Mouse (Mus musculus): ENCODE measurements around the gene Utp6. TPM values are rescaled to one million over a fixed set of nuclear protein-coding genes. Genes with fewer than 3 reads are reported as not detected.
"Not testable (repeated sequence)": the region's sequence is repeated elsewhere in the genome, so short reads cannot be mapped to it uniquely, and the experiment has no call there.

The Utp6 gene
- polyA plus RNA-seq, 1 experiment: 27.5 TPM

DNA sequence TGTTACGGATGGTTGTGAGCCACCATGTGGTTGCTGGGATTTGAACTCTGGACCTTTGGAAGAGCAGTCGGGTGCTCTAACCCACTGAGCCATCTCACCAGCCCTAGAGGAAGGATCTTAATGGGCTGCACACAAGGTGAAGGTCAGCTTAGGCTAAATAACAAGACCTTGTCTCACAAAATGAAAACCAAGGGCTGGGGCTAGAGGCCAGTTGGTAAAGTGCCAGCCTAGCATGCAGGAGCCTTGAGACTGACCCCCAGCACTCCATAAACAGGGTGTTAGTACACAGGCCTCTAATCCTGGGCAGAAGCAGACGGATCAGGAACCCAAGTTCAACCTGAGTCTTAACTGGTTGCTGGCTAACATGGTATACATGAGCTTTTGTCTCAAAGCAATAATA, 25.7 kb upstream of the Utp6 start:
- Histone ChIP-seq H3K27ac (ENCODE audit: control insufficient read depth, insufficient read depth, low read depth, low read length, poor library complexity) (no peak overlapping the region), H3K4me1 (ENCODE audit: control insufficient read depth, insufficient read depth, low read length) (peaks cover 2% of the 10 kb centered on the region; the same call in 1 of the 2 replicates), H3K4me3 (replicated peaks; ENCODE audit: control insufficient read depth, low read depth, low read length) (no peak overlapping the region)
- WGBS: 82% methylated on average over 3 of the region's 3 CpGs
- TF ChIP-seq CTCF (IDR thresholded peaks at IDR 0.05; ENCODE audit: control insufficient read depth, insufficient read depth, low read length): no peak
- TF ChIP-seq POLR2A (IDR thresholded peaks at IDR 0.05; ENCODE audit: borderline replicate concordance, control insufficient read depth, low read depth, low read length): no peak

DNA sequence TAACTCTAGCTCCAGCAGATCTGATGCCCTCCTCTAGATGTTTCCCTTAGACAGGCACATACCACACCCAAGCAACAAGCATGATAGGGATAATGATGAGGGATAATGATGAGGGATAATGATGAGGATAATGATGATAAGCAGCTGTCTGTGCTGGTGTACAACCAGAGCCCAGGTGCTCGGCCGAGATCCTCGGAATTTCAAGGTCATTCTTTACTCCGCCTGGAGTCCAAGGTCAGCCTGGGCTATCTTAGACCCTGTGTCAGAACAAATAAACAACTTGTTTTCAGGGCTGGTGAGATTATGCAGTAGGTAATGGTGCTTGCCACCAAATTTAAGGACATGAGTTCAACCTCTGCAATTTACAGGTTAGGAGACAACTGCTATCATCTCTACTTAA, 24.7 kb upstream of the Utp6 start:
- Histone ChIP-seq H3K4me3 (replicated peaks; ENCODE audit: control insufficient read depth, low read depth, low read length) (no peak overlapping the region), H3K4me1 (ENCODE audit: control insufficient read depth, insufficient read depth, low read length) (peaks cover 3% of the 10 kb centered on the region; the same call in 1 of the 2 replicates), H3K27ac (ENCODE audit: control insufficient read depth, insufficient read depth, low read depth, low read length, poor library complexity) (no peak overlapping the region)
- 85% methylated on average over 4 of the region's 4 CpGs for WGBS
- TF ChIP-seq POLR2A (IDR thresholded peaks at IDR 0.05; ENCODE audit: borderline replicate concordance, control insufficient read depth, low read depth, low read length) (no peak), CTCF (IDR thresholded peaks at IDR 0.05; ENCODE audit: control insufficient read depth, insufficient read depth, low read length) (no peak)

DNA sequence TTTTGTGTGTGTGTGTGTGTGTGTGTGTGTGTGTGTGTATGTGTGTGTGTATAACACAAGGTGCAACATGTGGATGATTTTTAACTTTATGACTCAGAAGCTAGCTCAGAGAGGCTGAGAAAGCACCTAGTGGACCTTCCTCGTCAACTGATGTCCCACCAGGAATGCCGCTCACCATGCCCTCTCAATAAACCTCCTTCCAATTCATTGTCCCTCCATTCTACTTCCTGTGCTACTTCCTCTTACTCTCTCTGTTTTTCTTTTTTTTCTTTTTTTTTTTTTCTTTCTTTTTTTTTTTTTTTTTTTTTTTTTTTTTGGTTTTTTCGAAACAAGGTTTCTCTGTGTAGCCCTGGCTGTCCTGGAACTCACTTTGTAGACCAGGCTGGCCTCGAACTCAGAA, 15.6 kb upstream of the Utp6 start:
- H3K4me1 ChIP-seq (ENCODE audit: control insufficient read depth, insufficient read depth, low read length); H3K4me3 ChIP-seq (replicated peaks; ENCODE audit: control insufficient read depth, low read depth, low read length); H3K27ac ChIP-seq (ENCODE audit: control insufficient read depth, insufficient read depth, low read depth, low read length, poor library complexity): not testable (repeated sequence)
- 79% methylated on average over 4 of the region's 4 CpGs for WGBS

DNA sequence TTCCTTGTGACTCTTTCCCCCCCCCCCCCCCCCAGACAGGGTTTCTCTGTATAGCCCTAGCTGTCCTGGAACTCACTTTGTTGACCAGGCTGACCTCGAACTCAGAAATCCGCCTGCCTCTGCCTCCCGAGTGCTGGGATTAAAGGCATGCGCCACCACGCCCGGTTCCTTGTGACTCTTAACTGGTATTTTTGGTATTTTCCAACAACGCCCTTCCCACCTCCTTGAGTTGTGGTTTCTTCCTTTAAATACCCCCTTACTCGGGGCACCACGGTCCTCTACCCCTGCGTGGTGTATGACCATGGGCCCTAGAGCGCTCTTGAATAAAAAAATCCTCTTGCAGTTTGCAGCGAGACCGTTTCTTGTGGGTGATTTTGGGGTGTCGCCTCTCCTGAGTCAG, 14.9 kb upstream of the Utp6 start:
- not testable (repeated sequence) for H3K4me1 ChIP-seq (ENCODE audit: control insufficient read depth, insufficient read depth, low read length); H3K27ac ChIP-seq (ENCODE audit: control insufficient read depth, insufficient read depth, low read depth, low read length, poor library complexity); H3K4me3 ChIP-seq (replicated peaks; ENCODE audit: control insufficient read depth, low read depth, low read length)
- WGBS: 86% methylated on average over 14 of the region's 14 CpGs

DNA sequence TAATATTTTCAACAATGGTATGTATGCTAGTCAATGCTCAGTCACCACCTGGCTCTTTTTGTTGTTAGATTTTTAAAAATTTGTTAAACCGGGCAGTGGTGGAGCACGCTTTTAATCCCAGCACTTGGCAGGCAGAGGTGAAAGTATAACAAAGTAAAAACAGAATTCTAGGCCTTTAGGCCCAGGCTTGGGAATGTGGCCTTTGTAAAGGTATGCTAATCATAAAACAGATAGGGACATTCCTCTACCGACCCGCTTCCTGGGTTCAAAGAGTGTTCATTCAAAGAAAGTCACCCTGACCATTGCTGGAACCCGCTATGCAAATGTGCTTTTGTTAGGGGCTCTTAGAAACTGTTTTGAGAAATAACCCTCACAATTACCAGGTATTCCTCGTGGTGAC, 14.5 kb upstream of the Utp6 start:
- H3K4me1 ChIP-seq (ENCODE audit: control insufficient read depth, insufficient read depth, low read length); H3K4me3 ChIP-seq (replicated peaks; ENCODE audit: control insufficient read depth, low read depth, low read length); H3K27ac ChIP-seq (ENCODE audit: control insufficient read depth, insufficient read depth, low read depth, low read length, poor library complexity): not testable (repeated sequence)
- 80% methylated on average over 6 of the region's 6 CpGs for WGBS

DNA sequence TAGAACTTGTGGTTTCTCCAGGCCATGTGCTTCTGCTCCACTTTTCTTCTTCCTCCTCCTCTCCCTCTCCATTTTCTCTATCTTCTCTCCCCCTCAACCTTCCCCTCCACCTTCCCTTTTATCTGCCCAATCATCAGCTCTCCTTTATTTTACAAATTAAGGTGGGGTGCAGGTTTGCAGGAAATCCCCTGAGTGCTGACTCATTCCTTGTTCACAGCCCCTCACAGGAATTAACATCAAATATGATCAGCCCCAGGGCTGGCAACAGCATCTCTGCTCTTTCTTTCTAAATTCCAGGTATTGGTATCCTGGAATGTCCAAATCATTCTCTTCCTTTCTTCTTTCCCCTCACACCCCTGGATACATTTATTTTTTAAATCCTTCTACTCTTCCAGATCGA, 14.0 kb upstream of the Utp6 start:
- no peak overlapping the region for H3K4me3 ChIP-seq (replicated peaks; ENCODE audit: control insufficient read depth, low read depth, low read length)
- 88% methylated on average over 1 of the region's 1 CpGs for WGBS
- peaks cover 3% of the 10 kb centered on the region; the same call in 1 of the 2 replicates for H3K4me1 ChIP-seq (ENCODE audit: control insufficient read depth, insufficient read depth, low read length)
- TF ChIP-seq CTCF (IDR thresholded peaks at IDR 0.05; ENCODE audit: control insufficient read depth, insufficient read depth, low read length) (no peak), POLR2A (IDR thresholded peaks at IDR 0.05; ENCODE audit: borderline replicate concordance, control insufficient read depth, low read depth, low read length) (no peak)
- H3K27ac ChIP-seq (ENCODE audit: control insufficient read depth, insufficient read depth, low read depth, low read length, poor library complexity): no peak overlapping the region

DNA sequence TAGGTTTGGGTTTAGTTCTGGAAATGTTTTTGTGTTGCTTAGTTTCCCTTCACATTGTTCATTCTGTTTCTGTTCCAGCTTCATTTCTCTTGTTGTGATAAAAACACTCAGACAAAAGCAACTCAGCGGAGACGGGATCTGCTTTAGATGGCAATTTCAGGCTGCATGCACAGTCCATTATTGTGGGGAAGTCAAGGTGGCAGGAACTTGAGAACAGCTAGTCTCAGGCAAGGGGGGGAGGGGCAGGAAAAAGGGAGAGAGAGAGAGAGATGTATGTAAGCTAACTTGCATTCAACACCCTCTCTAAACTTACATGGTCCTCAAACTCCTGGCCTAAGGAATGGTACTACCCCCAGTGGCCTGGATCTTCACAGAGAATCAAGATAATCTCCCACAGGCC, 13.2 kb upstream of the Utp6 start:
- peaks cover 3% of the 10 kb centered on the region; the same call in 1 of the 2 replicates for H3K4me1 ChIP-seq (ENCODE audit: control insufficient read depth, insufficient read depth, low read length)
- 66% methylated on average over 2 of the region's 2 CpGs for WGBS
- H3K27ac ChIP-seq (ENCODE audit: control insufficient read depth, insufficient read depth, low read depth, low read length, poor library complexity): no peak overlapping the region
- H3K4me3 ChIP-seq (replicated peaks; ENCODE audit: control insufficient read depth, low read depth, low read length): no peak overlapping the region
- TF ChIP-seq CTCF (IDR thresholded peaks at IDR 0.05; ENCODE audit: control insufficient read depth, insufficient read depth, low read length) (no peak), POLR2A (IDR thresholded peaks at IDR 0.05; ENCODE audit: borderline replicate concordance, control insufficient read depth, low read depth, low read length) (no peak)

DNA sequence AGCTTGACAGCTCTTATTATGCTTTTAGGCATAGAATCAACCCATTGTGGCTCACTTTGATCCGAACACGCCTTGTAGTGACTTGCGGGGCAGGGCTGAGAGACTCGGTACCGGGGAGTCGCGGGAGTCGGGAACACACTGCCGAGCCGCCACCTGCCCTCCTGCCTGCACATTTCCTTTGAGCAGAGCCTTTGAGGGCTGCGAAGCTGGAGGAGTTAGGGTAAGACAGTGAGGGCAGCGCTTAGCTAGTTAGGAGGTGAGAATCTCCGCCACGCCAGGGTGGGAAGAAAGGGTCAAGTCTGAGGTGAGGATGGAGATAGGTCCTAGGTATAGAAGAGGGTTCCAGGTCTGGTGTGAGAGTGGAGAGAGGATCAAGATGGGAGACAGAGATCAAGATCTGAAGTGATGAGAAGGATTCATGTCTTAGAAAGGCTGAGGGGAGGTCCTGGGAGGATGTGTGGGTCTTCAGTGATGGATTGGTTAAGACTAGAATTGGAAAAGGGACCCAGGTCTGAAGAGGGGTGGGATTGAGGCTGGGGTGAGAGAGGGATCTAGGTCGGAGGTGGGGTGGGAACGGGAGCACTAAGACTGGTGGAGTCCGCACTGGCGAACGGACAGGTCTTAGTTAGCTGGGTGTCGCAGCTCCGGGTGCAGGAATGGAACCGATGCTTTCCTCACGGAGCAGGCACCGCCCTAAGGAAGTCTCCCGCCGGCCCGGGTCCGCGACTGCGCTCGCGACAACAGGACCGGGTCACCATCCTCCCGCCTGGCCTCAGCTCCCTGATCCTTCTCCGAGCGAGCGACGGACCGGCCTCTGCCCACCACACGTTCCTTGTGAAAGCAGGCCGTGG, 11.7 kb upstream of the Utp6 start:
- Histone ChIP-seq H3K27ac (ENCODE audit: control insufficient read depth, insufficient read depth, low read depth, low read length, poor library complexity) (no peak overlapping the region), H3K4me3 (replicated peaks; ENCODE audit: control insufficient read depth, low read depth, low read length) (peak overlapping the region; percentile 21), H3K4me1 (ENCODE audit: control insufficient read depth, insufficient read depth, low read length) (peaks cover 3% of the 10 kb centered on the region; the same call in 1 of the 2 replicates)
- TF ChIP-seq POLR2A (IDR thresholded peaks at IDR 0.05; ENCODE audit: borderline replicate concordance, control insufficient read depth, low read depth, low read length) (0 out of 2 replicates have a peak, but pooled peaks have one; percentile 29), CTCF (IDR thresholded peaks at IDR 0.05; ENCODE audit: control insufficient read depth, insufficient read depth, low read length) (no peak)
- WGBS: 1% methylated on average over 41 of the region's 41 CpGs

DNA sequence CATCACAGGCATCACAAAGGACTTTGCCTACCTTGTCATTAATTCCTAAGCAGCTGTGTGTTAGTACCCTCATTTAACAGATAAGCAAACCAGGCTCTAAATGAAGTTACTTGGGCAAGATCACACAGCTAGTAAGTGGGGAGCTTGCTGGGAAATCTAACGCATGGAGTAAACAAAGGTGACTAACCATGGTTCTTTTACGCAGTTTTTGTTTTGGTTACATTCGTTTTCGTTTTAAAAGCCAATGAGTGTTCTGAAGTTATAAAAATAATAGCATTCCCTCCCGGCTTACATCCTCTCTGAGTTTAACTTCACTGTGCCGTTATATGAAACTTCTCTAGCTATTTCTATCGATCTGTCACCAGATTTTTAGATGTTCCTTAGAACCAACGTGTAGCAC, 10.9 kb upstream of the Utp6 start:
- Histone ChIP-seq H3K27ac (ENCODE audit: control insufficient read depth, insufficient read depth, low read depth, low read length, poor library complexity) (no peak overlapping the region), H3K4me1 (ENCODE audit: control insufficient read depth, insufficient read depth, low read length) (peaks cover 3% of the 10 kb centered on the region; the same call in 1 of the 2 replicates), H3K4me3 (replicated peaks; ENCODE audit: control insufficient read depth, low read depth, low read length) (no peak overlapping the region)
- no peak for TF ChIP-seq CTCF (IDR thresholded peaks at IDR 0.05; ENCODE audit: control insufficient read depth, insufficient read depth, low read length)
- TF ChIP-seq POLR2A (IDR thresholded peaks at IDR 0.05; ENCODE audit: borderline replicate concordance, control insufficient read depth, low read depth, low read length): no peak
- 17% methylated on average over 8 of the region's 8 CpGs for WGBS

All from bone marrow, adult 2 months (tissue).